Mouse (Mus musculus) gastrocnemius, adult 18-20 months (tissue): ENCODE data around the gene Gm14137. TPM values are rescaled to one million over a fixed set of nuclear protein-coding genes. Genes with fewer than 3 reads are reported as not detected.

Experiments
- total RNA-seq, 2 experiments: library from RNA; stranded (reverse); gene quantifications; 2 replicates each; pipeline ENCODE4 v1.2.3; 2021

Gm14137 gene
- total RNA-seq, 2 experiments from 2014 or later, result not detected

Other genes with a start within 250 kb of the Gm14137 start
- 1 to 10 TPM; 1.7 to 2.3 TPM for gene Chst14, start 248.0 kb upstream of the Gm14137 start, total RNA-seq
- 1 to 10 TPM; 3.6 to 3.9 TPM for gene Ccdc32, start 145.1 kb upstream of the Gm14137 start, total RNA-seq
- 1 to 10 TPM; 2.5 to 3.2 TPM for gene Rpusd2, start 139.7 kb upstream of the Gm14137 start, total RNA-seq
- gene Knl1, start 127.4 kb upstream of the Gm14137 start, total RNA-seq, result under 1 TPM; 0.05 to 0.27 TPM
- gene Rad51, start 61.7 kb upstream of the Gm14137 start, total RNA-seq, result under 1 TPM; 0.68 to 0.71 TPM
- 1 to 10 TPM; 3.4 to 4.9 TPM for gene Rmdn3, start 17.5 kb upstream of the Gm14137 start, total RNA-seq
- gene Gchfr, start 6.7 kb upstream of the Gm14137 start, total RNA-seq, result under 1 TPM in 1 of 2 experiments, not detected in 1; 0.39 TPM
- gene Zfyve19, start 34.1 kb downstream of the Gm14137 start, total RNA-seq, result 10 to 100 TPM; 13.8 to 14.4 TPM
- 1 to 10 TPM; 7.9 to 9.1 TPM for gene Dnajc17, start 34.3 kb downstream of the Gm14137 start, total RNA-seq
- not detected for gene Ppp1r14d, start 55.4 kb downstream of the Gm14137 start, total RNA-seq
- gene Spint1, start 62.9 kb downstream of the Gm14137 start, total RNA-seq, result not detected
- gene Rhov, start 96.8 kb downstream of the Gm14137 start, total RNA-seq, result not detected
- gene Vps18, start 114.2 kb downstream of the Gm14137 start, total RNA-seq, result 10 to 100 TPM; 10.1 to 10.2 TPM
- gene Dll4, start 151.3 kb downstream of the Gm14137 start, total RNA-seq, result 1 to 10 TPM; 3.2 to 4.5 TPM
- 100 to 1,000 TPM in 1 of 2 experiments, 10 to 100 TPM in 1; 50.6 to 108 TPM for gene Chac1, start 176.7 kb downstream of the Gm14137 start, total RNA-seq